Mouse (Mus musculus): ENCODE results near the gene Pla2g5. TPM values are rescaled to one million over a fixed set of nuclear protein-coding genes. Genes with fewer than 3 reads are reported as not detected.

Pla2g5 gene
- polyA plus RNA-seq, 1 experiment, result 72.0 TPM

GRCm38 (mm10) chr4:138805248-138805647, 58.0 kb downstream of the Pla2g5 start:
- WGBS, result 65% methylated on average over 8 of the region's 8 CpGs

GRCm38 (mm10) chr4:138802917-138803316, 60.4 kb downstream of the Pla2g5 start:
- no peak for DNase-seq (ENCODE audit: low read depth, low spot score)
- WGBS, result 86% methylated on average over 11 of the region's 11 CpGs

More at GRCm38 (mm10) chr4:138805248-138805647, 58.0 kb downstream of the Pla2g5 start:
- DNase-seq (ENCODE audit: low read depth, low spot score), result no peak

DNA sequence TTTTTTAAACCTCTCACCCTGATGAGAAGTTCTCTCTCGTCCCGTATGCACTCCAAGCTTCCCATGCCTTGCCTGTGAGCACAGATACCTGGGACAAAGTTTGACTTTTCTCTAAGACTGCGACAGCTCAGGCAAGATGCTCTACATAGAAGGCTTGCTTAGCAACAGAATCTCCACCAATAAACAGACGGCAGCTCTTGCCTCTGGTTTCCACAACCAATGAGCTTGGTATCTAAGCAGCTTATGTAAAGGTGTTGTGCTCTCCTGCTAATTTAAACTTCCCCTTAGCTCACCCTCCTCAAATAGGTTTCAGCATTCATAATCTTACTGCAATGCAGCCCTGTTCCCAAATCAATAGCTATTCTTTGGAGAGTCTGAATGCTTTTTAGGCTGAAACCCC, 61.7 kb downstream of the Pla2g5 start:
- DNase-seq (ENCODE audit: low read depth, low spot score), result no peak
- WGBS, result 90% methylated on average over 4 of the region's 4 CpGs

GRCm38 (mm10) chr4:138800134-138800744, 63.0 kb downstream of the Pla2g5 start:
- WGBS, result 22% methylated on average over 12 of the region's 12 CpGs
- DNase-seq (ENCODE audit: low read depth, low spot score), result no peak

GRCm38 (mm10) chr4:138797217-138797570, 66.1 kb downstream of the Pla2g5 start:
- 69% methylated on average over 4 of the region's 4 CpGs for WGBS
- no peak for DNase-seq (ENCODE audit: low read depth, low spot score)

GRCm38 (mm10) chr4:138796513-138797216, 66.6 kb downstream of the Pla2g5 start:
- DNase-seq (ENCODE audit: low read depth, low spot score), result no peak
- WGBS, result 37% methylated on average over 6 of the region's 6 CpGs

GRCm38 (mm10) chr4:138794344-138794743, 68.9 kb downstream of the Pla2g5 start:
- WGBS, result 94% methylated on average over 6 of the region's 6 CpGs
- no peak for DNase-seq (ENCODE audit: low read depth, low spot score)

DNA sequence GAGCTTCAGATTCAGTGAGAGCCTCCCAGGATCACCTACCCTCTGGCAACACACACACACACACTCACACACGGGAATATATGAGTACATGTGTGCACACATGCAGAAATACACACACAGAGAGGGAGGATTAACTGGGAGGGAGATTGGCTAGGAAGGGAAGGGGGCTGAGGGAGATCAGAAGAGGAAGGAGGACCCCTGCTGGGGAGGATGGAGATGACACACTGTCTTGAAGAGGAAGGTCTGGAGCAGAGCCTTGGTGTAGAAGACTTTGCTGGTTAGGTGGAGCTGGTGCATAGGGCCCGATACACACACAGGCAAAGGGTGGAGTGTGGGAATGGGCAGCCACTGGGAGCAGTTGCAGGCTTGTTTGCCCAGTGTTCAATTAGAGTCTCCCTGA, 70.0 kb downstream of the Pla2g5 start:
- DNase-seq (ENCODE audit: low read depth, low spot score), result no peak
- 28% methylated on average over 2 of the region's 2 CpGs for WGBS

DNA sequence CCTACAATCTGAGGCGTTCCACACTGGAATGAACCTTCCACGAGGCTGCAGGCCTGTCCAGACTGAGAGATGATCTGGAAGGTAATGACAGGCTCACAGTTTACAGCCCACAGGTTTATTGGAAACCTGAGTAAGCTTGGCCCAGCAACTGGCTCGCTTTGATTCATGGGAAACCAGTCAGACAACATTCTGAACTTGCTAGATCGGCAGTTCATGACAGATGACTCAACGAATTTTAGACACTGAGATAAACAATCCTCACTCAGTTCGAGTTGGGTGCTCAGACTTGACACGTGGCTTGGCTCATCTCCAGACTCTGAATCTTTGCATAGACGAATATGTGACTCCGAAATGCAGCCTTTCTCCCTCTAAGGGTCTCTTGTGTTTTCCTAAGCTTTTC, 70.7 kb downstream of the Pla2g5 start:
- 13% methylated on average over 9 of the region's 9 CpGs for WGBS
- DNase-seq (ENCODE audit: low read depth, low spot score), result peak; percentile 91

- DNase-seq (ENCODE audit: low read depth, low spot score), result no peak
- WGBS, result 49% methylated on average over 6 of the region's 6 CpGs
Observed at GRCm38 (mm10) chr4:138791452-138791851, 71.8 kb downstream of the Pla2g5 start.

- no peak for DNase-seq (ENCODE audit: low read depth, low spot score)
- 85% methylated on average over 4 of the region's 4 CpGs for WGBS
Observed at GRCm38 (mm10) chr4:138788381-138788780, 74.9 kb downstream of the Pla2g5 start.

GRCm38 (mm10) chr4:138786141-138786540, 77.1 kb downstream of the Pla2g5 start:
- no peak for DNase-seq (ENCODE audit: low read depth, low spot score)
- WGBS, result 39% methylated on average over 4 of the region's 4 CpGs

GRCm38 (mm10) chr4:138785721-138786120, 77.6 kb downstream of the Pla2g5 start:
- 39% methylated on average over 4 of the region's 4 CpGs for WGBS
- no peak for DNase-seq (ENCODE audit: low read depth, low spot score)

GRCm38 (mm10) chr4:138782098-138782497, 81.2 kb downstream of the Pla2g5 start:
- DNase-seq (ENCODE audit: low read depth, low spot score), result no peak
- WGBS, result 66% methylated on average over 6 of the region's 6 CpGs

- 86% methylated on average over 5 of the region's 5 CpGs for WGBS
- DNase-seq (ENCODE audit: low read depth, low spot score), result no peak
Observed at GRCm38 (mm10) chr4:138780300-138780699, 83.0 kb downstream of the Pla2g5 start.

DNA sequence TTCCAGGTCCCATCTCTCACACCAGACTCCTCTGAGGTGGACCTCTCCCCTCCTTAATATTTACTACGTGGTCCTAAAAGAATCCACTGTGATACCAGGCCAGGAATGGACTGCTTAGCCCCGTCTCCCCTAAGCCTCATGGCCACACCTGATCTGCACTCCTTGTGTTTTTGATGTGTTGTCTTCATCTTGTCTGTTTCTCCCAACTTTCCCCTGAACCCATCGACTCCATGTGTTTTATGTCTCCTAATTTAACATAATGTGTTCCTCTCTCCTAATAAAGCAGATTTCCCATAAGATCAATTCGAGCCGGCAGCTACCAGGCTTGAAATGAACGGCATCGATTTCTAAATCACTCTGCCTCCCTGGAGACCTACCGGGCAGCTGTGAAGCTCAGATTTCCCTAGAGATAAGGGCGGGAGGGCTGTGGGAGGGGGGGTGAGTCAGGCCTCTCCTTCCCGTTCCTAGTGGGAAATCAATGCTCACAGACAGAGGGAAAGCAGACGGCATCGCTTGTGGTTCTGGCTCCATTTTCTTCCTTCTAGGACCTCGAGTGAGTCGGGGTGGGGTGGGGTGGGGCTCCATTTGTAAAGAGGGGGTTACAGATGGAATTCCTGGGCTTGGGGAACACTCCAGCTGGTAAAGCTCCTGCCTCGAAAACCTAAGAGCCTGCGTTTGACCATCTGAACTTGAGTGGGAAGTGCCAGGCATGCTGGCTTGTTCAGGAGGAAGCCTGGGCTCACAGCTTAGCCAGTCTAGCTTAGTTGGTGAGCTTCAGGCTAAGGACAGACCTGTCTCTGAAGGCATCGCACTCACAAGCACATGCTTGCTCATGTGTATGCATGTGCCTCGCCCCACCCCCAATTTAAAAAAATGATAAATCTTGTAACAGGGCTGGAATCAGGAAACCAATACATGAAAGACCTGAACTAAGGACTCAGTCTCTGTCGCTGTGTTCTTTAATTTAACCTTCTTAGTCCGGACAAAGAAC, 85.6 kb downstream of the Pla2g5 start:
- no peak for DNase-seq (ENCODE audit: low read depth, low spot score)
- WGBS, result 33% methylated on average over 20 of the region's 20 CpGs

DNA sequence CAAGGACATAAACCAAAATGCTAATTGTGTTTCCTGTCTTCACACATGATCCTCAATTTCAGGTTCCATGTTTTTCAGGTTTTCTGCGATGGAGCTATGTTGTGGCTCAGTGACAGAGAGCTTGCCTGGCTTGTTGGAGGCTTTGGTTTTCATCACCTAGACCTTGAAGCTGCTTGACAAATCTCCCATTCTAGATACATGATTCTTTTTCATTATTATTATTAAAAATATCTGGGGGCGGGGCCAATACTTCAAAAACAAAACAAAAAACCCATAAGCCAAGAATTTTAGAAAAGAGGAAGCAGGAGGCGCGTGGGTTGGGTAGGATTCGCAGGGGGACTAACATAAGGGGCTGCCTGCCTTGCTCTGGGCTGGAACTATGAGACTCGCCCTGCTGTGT, 87.8 kb downstream of the Pla2g5 start, which contains the start of gene Pla2g2d:
TSS of gene Pla2g2d (plus strand) at position 301 of the 400 bp plus-strand sequence.
- WGBS, result 86% methylated on average over 6 of the region's 6 CpGs
- DNase-seq (ENCODE audit: low read depth, low spot score), result no peak

GRCm38 (mm10) chr4:138772386-138772785, 90.9 kb downstream of the Pla2g5 start:
- no peak for DNase-seq (ENCODE audit: low read depth, low spot score)
- 36% methylated on average over 5 of the region's 5 CpGs for WGBS

DNA sequence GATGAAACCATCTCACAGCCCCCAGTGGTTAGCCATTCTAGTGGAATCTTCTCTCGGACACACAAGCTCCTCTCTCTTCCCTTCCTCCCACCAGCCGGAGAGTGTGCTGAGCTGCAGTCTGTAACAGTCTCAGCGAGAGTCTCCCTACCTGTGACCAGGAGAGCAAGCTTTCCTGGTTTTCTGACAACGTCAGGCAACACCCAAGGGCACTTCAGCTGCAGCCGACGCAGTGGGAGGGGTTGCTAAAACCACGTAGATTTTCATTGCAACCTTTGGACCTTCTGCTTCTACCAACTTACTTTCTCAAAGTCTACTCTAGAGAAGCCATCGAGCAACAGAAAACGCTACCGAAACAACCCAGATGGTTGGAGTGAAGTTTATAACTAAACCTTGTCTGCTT, 91.3 kb downstream of the Pla2g5 start:
- peak; percentile 87 for DNase-seq (ENCODE audit: low read depth, low spot score)
- 29% methylated on average over 10 of the region's 10 CpGs for WGBS

GRCm38 (mm10) chr4:138762266-138762665, 101.0 kb downstream of the Pla2g5 start:
- 67% methylated on average over 9 of the region's 9 CpGs for WGBS

More at GRCm38 (mm10) chr4:138762266-138762665, 101.0 kb downstream of the Pla2g5 start:
- no peak for DNase-seq (ENCODE audit: low read depth, low spot score)
